Mouse (Mus musculus) stomach, embryonic 14.5 days (tissue): Measurements from ENCODE around the gene Myo3b. TPM values are rescaled to one million over a fixed set of nuclear protein-coding genes. Genes with fewer than 3 reads are reported as not detected.
A peak's percentile ranks its signal among the peaks of the same experiment; 100 is the strongest.

Source experiments
- ATAC-seq: fragments of 200-750 bp; cut with Nextera tagmentation; 2 replicates; pipeline ENCODE4 v1.8.0; 2017; ENCODE audit warnings: low read depth, moderate TSS enrichment; ENCODE audit not compliant: insufficient number of reproducible peaks, insufficient read depth, low FRiP score
- H3K27ac ChIP-seq: fragments of 300-500 bp; sonication (generic); 2 replicates; pipeline ENCODE4 v1.5.1; 2014; ENCODE audit warnings: mild to moderate bottlenecking, low read length, moderate library complexity, mixed read lengths
- H3K27me3 ChIP-seq: fragments of 300-500 bp; sonication (generic); 2 replicates; pipeline ENCODE4 v1.6.1; 2014; ENCODE audit warnings: low read length, control low read depth, mixed read lengths; ENCODE audit not compliant: control insufficient read depth, insufficient read depth
- H3K36me3 ChIP-seq: fragments of 300-500 bp; sonication (generic); 2 replicates; pipeline ENCODE4 v1.6.1; 2014; ENCODE audit warnings: mild to moderate bottlenecking, control low read depth, low read length, moderate library complexity, mixed read lengths; ENCODE audit not compliant: control insufficient read depth, insufficient read depth
- H3K4me1 ChIP-seq: fragments of 300-500 bp; sonication (generic); 2 replicates; pipeline ENCODE4 v1.6.1; 2014; ENCODE audit warnings: low read length, control low read depth, mixed read lengths; ENCODE audit not compliant: control insufficient read depth, insufficient read depth
- H3K4me2 ChIP-seq: fragments of 300-500 bp; sonication (generic); replicated peaks from 2 replicates; pipeline ENCODE4 v1.6.1; 2014; ENCODE audit warnings: low read depth, low read length, control low read depth
- H3K4me3 ChIP-seq: fragments of 300-500 bp; sonication (generic); 2 replicates; pipeline ENCODE4 v1.5.1; 2014; ENCODE audit warnings: low read depth, low read length, control low read depth
- H3K9ac ChIP-seq: fragments of 300-500 bp; sonication (generic); replicated peaks from 2 replicates; pipeline ENCODE4 v1.6.1; 2014; ENCODE audit warnings: low read depth, mild to moderate bottlenecking, control low read depth, low read length, moderate library complexity, mixed read lengths
- H3K9me3 ChIP-seq: fragments of 300-500 bp; sonication (generic); 2 replicates; pipeline ENCODE4 v1.6.1; 2016; ENCODE audit warnings: low read depth, low read length, control low read depth; ENCODE audit not compliant: control insufficient read depth
- WGBS: fragments of 180-500 bp; shearing (Covaris S2); extraction: QIAGEN DNeasy Blood & Tissue Kit; methylation state at CpG from one replicate; pipeline ENCODE4 v1.1.7; 2014; 5-methylcytosine and 5-hydroxymethylcytosine counted together
- polyA plus RNA-seq: library from polyadenylated mRNA; unstranded; fragments of >200 nt; fragmentation: Nextera tagmentation; extraction: Ambion mirVana; gene quantifications from 2 replicates; pipeline ENCODE4 v1.2.1, GENCODE M21; 2014

Myo3b gene
- polyA plus RNA-seq, 1 experiment from 2014 or later, result 0.43 TPM

DNA sequence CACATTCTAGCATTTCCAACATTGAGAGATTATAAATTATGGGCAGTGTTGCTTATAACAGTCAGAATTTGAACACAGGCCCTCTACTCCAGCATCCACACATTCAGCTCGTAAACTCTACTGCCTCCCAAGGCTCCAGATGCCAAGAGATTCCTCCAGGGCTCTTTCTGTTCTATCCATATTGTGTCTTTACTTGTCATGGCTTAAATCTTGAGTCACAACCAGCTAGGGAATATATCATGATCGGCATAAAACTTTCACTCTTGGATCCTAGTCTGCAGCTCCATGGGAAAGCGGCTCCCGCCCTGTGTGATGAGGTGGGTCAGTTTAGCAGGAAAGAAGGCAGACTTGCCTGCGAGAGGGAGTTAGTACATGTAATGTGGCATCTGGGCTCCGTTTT is 294.0 kb downstream of the Myo3b start:
- Histone ChIP-seq H3K4me2 (no peak overlapping the region), H3K4me1 (peaks cover 16% of the 10 kb centered on the region), H3K4me3 (no peak overlapping the region), H3K27ac (no peak overlapping the region), H3K36me3 (no peaks in the 10 kb centered on the region), H3K9me3 (no peaks in the 10 kb centered on the region; the same call in 1 of the 2 replicates), H3K9ac (no peak overlapping the region), H3K27me3 (no peaks in the 10 kb centered on the region)
- WGBS, result 93% methylated on average over 6 of the region's 6 CpGs
- ATAC-seq, result no peak

DNA sequence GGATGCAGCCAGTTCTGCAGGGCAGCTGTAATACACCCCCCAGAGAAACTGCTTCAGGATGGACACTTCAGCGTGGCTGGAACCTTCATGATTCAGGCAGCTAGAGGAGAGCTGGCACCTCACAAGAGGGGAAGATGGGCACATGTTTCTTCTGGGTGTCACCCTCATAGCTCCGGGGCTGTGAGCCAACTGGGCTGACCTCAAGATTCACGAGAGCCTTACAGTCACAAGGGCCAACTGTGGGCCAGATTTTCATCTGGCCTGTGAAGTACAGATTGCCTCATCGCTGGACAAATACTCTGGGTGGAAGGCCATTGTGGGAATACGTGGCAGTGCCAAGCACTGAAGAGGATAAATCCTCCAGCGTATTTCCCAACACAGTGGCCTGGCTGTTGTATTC is 294.6 kb downstream of the Myo3b start:
- Histone ChIP-seq H3K9ac (no peak overlapping the region), H3K27ac (peak overlapping the region; percentile 34; the same call in 1 of the 2 replicates), H3K4me1 (peaks cover 19% of the 10 kb centered on the region), H3K4me2 (no peak overlapping the region), H3K9me3 (no peaks in the 10 kb centered on the region; the same call in 1 of the 2 replicates), H3K4me3 (no peak overlapping the region), H3K27me3 (no peaks in the 10 kb centered on the region), H3K36me3 (no peaks in the 10 kb centered on the region)
- no peak for ATAC-seq
- WGBS, result 86% methylated on average over 6 of the region's 6 CpGs

DNA sequence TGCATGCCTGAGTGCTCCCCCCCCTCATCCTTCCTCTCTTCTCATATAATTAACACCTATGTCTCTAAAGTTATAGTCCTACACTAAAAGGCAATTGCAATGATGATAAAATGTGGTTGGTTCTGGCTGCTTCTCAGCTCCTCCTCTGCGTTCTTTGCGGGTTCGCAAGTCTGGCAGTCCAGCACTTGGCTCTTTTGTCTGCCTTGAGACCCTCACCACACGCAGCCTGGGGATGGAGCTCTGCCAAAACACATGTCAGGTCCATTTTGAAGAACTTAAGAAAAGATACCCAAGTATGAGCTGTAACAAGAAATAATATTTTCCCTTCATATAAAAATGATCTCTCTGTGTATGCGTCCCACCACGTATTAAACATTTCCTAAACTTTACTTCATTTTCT is 297.6 kb downstream of the Myo3b start:
- peak overlapping the region; percentile 2; the same call in 1 of the 2 replicates for H3K27ac ChIP-seq
- H3K4me3 ChIP-seq, result no peak overlapping the region
- no peaks in the 10 kb centered on the region for H3K27me3 ChIP-seq
- H3K4me1 ChIP-seq, result peaks cover 21% of the 10 kb centered on the region
- ATAC-seq, result no peak
- H3K36me3 ChIP-seq, result no peaks in the 10 kb centered on the region
- no peaks in the 10 kb centered on the region; the same call in 1 of the 2 replicates for H3K9me3 ChIP-seq
- H3K9ac ChIP-seq, result no peak overlapping the region
- 49% methylated on average over 6 of the region's 6 CpGs for WGBS
- no peak overlapping the region for H3K4me2 ChIP-seq

DNA sequence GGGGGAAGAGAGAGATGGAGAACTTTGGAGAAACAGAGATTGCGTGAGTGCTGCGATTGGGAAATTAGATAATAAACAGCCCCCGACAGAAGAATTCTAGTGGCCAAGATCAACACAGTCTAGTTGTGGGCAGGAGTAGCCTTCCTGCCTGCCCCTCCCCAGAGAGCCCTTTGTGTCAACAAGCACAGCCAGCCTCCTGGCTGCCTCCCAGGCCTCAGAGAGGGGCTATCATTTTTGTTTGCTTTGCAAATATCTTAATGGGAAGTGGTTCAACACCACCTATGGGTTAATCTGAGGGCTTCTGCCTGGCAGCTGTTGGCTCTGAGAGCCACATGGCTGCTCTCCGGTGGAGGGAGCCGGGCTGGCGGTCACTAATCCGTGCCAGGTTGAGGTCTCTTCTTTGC is 298.3 kb downstream of the Myo3b start:
- peak overlapping the region; percentile 74 for H3K27ac ChIP-seq
- H3K9me3 ChIP-seq, result no peaks in the 10 kb centered on the region
- 13% methylated on average over 7 of the region's 7 CpGs for WGBS
- H3K9ac ChIP-seq, result no peak overlapping the region
- no peak overlapping the region for H3K4me3 ChIP-seq
- ATAC-seq, result peak; percentile 85
- H3K4me1 ChIP-seq, result peaks cover 21% of the 10 kb centered on the region
- H3K36me3 ChIP-seq, result no peaks in the 10 kb centered on the region
- H3K27me3 ChIP-seq, result no peaks in the 10 kb centered on the region
- peak overlapping the region; percentile 8 for H3K4me2 ChIP-seq

DNA sequence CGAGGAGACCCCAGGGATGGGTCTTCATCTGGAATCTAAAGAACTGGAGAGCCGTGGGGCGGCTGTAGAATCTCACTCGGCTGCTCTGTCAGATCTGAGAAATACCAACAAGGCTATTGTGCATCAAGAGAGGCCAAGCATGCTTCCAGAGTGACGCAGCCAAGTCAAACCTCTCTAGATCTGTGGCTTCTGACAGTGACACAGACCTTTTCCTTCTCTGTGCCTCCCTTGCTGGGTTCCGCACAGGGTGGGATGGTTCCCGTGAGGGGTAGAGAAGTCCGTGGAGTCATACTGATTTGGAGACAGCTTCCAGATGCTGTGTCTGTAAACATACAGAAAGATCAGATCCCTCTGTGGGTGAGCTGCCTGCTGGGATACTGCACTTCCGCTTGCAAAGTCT is 298.9 kb downstream of the Myo3b start:
- ATAC-seq, result peak; percentile 54; the same call in 1 of the 2 replicates
- Histone ChIP-seq H3K27me3 (no peaks in the 10 kb centered on the region), H3K4me1 (peaks cover 21% of the 10 kb centered on the region), H3K9me3 (no peaks in the 10 kb centered on the region), H3K4me3 (no peak overlapping the region), H3K4me2 (peak overlapping the region; percentile 8; the same call in 1 of the 2 replicates), H3K36me3 (no peaks in the 10 kb centered on the region), H3K27ac (peak overlapping the region; percentile 74), H3K9ac (no peak overlapping the region)
- WGBS, result 13% methylated on average over 9 of the region's 9 CpGs

DNA sequence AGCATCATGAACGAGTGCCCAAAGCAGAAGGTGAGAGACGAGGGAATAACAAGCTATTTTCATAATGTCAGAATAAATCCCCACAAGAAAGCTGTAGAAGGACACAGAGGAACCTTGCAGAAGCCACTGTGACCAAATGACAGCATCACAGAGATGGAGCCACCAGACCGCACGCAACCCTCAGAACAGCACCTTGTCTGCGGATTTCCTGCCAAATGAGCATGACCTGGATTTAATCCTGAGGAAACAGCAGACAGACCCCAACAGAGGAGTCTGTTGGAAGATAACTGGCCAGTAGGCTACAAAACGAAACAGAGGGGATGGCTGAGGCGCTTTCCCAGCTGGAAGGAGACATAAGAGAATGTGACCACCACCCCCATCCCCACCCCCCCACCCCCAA is 300.1 kb downstream of the Myo3b start:
- H3K27me3 ChIP-seq, result no peaks in the 10 kb centered on the region
- no peaks in the 10 kb centered on the region for H3K9me3 ChIP-seq
- no peak overlapping the region for H3K4me2 ChIP-seq
- no peak overlapping the region for H3K27ac ChIP-seq
- H3K4me1 ChIP-seq, result peaks cover 21% of the 10 kb centered on the region
- WGBS, result 81% methylated on average over 7 of the region's 7 CpGs
- no peaks in the 10 kb centered on the region for H3K36me3 ChIP-seq
- no peak overlapping the region for H3K9ac ChIP-seq
- H3K4me3 ChIP-seq, result no peak overlapping the region
- ATAC-seq, result no peak

DNA sequence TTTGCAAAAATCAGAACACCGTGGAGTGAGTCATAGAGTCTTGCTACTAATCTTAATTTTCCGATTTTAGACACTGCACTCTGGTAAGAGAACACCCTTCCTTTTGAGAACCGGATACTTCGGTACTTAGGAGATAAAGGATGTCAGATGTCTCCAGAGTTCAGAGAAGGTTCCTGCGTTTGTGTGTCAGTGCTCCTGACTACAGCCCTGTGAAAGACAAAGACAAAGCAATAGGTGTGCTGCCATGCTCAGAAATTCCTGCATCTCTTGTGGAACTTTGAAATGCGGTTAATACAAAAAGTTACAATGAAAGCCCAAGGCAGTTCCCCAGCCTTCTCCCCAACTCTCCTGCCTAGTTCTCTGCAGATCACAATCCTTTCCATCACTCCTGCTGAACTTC is 300.6 kb downstream of the Myo3b start:
- H3K9ac ChIP-seq, result no peak overlapping the region
- no peaks in the 10 kb centered on the region for H3K9me3 ChIP-seq
- 63% methylated on average over 6 of the region's 6 CpGs for WGBS
- H3K36me3 ChIP-seq, result no peaks in the 10 kb centered on the region
- peaks cover 21% of the 10 kb centered on the region for H3K4me1 ChIP-seq
- no peaks in the 10 kb centered on the region for H3K27me3 ChIP-seq
- ATAC-seq, result no peak
- H3K4me3 ChIP-seq, result no peak overlapping the region
- no peak overlapping the region for H3K4me2 ChIP-seq
- no peak overlapping the region for H3K27ac ChIP-seq

DNA sequence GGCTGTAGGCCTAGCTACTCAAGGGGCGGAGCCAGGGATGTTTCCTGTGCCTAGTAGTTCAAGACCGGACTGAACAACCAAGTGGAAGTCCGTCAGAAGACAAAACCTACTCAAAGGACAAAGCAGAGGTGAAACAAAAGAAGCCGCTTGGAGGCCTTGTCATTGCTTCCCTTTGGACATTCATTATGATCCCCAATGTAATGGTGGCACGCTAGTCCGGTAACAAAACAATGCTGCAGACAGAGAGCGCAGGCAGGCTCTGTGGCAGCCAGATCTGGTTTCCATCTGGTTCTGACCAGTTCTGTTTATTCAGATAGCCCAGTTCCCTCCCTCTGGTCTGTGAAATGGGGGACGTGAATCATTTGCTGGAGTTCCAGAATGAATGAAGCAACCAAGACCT is 301.3 kb downstream of the Myo3b start:
- Histone ChIP-seq H3K27ac (no peak overlapping the region), H3K36me3 (no peaks in the 10 kb centered on the region), H3K4me3 (no peak overlapping the region), H3K4me1 (peaks cover 21% of the 10 kb centered on the region), H3K9ac (no peak overlapping the region), H3K27me3 (no peaks in the 10 kb centered on the region), H3K9me3 (no peaks in the 10 kb centered on the region), H3K4me2 (no peak overlapping the region)
- ATAC-seq, result no peak
- 84% methylated on average over 8 of the region's 8 CpGs for WGBS

DNA sequence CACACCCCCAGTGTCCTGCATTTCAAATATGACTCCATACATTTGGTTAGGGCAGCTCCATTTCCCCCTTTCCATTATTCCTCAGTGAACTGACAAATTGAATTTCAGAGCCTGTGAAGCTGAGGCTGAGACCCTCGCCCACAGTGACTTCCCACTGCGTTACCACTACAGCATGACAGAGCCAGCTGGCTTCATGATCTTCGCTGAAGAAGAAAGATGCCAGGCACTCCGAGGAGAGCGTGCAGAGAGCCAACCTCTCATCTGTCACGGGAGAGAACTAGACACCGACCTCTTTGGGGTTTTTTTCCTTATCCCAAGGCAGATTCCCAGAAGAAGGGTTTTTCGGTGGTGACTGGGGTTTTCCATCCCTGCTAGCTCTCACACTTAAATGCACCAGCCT is 306.2 kb downstream of the Myo3b start:
- Histone ChIP-seq H3K4me1 (no peaks in the 10 kb centered on the region), H3K36me3 (no peaks in the 10 kb centered on the region), H3K9me3 (no peaks in the 10 kb centered on the region), H3K4me3 (no peak overlapping the region), H3K4me2 (no peak overlapping the region), H3K9ac (no peak overlapping the region), H3K27me3 (no peaks in the 10 kb centered on the region), H3K27ac (no peak overlapping the region)
- 62% methylated on average over 8 of the region's 8 CpGs for WGBS
- ATAC-seq, result no peak
